Mouse (Mus musculus) ES-E14 (cell line): ENCODE results near the gene Mllt3. TPM values are rescaled to one million over a fixed set of nuclear protein-coding genes. Genes with fewer than 3 reads are reported as not detected.

Experiments
- DNase-seq: peaks from one replicate; pipeline ENCODE4 v3.0.0-alpha.2; 2013; ENCODE audit warnings: low read depth, low spot score
- H3K27ac ChIP-seq: 2 replicates; pipeline ENCODE4 v1.5.1; 2012; ENCODE audit warnings: low read depth, mild to moderate bottlenecking, low read length, moderate library complexity, mixed read lengths; ENCODE audit not compliant: poor library complexity, insufficient read depth, severe bottlenecking
- H3K36me3 ChIP-seq: 2 replicates; pipeline ENCODE4 v1.6.1; 2012; ENCODE audit warnings: mild to moderate bottlenecking, low read length, moderate library complexity, mixed read lengths; ENCODE audit not compliant: control insufficient read depth, poor library complexity, insufficient read depth, severe bottlenecking
- H3K4me1 ChIP-seq, 2 experiments: fragments of 150-350 bp in 1 of 2; sonication (generic) in 1 of 2; 2 replicates each; pipeline ENCODE4 v1.6.1; 2012; ENCODE audit warnings: low read length in 2 of 2, mild to moderate bottlenecking in 1 of 2, mixed read lengths in 1 of 2; ENCODE audit not compliant: control insufficient read depth in 2 of 2, insufficient read depth in 2 of 2, poor library complexity in 1 of 2
- H3K4me3 ChIP-seq, 2 experiments: fragments of 150-350 bp in 1 of 2; sonication (generic) in 1 of 2; 2 replicates each; pipeline ENCODE4 v1.5.1; 2012; ENCODE audit warnings: low read length in 2 of 2, low read depth in 1 of 2, mild to moderate bottlenecking in 1 of 2, mixed read lengths in 1 of 2; ENCODE audit not compliant: insufficient read depth in 1 of 2, poor library complexity in 1 of 2, severe bottlenecking in 1 of 2
- H3K9ac ChIP-seq: 2 replicates; pipeline ENCODE4 v1.6.1; 2012; ENCODE audit warnings: low read depth, mild to moderate bottlenecking, low read length, mixed read lengths; ENCODE audit not compliant: poor library complexity, insufficient read depth, severe bottlenecking
- H3K9me3 ChIP-seq: fragments of 150-350 bp; sonication (generic); 2 replicates; pipeline ENCODE4 v1.6.1; 2012; ENCODE audit warnings: low read depth, mild to moderate bottlenecking, low read length; ENCODE audit not compliant: control insufficient read depth, insufficient read depth
- CHD2 ChIP-seq: IDR thresholded peaks from 2 replicates; pipeline ENCODE4 v1.6.1; 2014; ENCODE audit warnings: mild to moderate bottlenecking, low read depth, low read length, inconsistent platforms
- HCFC1 ChIP-seq: IDR thresholded peaks from 2 replicates; pipeline ENCODE4 v1.6.1; 2012; ENCODE audit warnings: low read length, inconsistent platforms, borderline replicate concordance; ENCODE audit not compliant: insufficient read depth
- MAFK ChIP-seq: IDR thresholded peaks from 2 replicates; pipeline ENCODE4 v1.6.1; 2014; ENCODE audit warnings: mild to moderate bottlenecking, low read depth, low read length, inconsistent platforms; ENCODE audit not compliant: insufficient read depth
- ZC3H11A ChIP-seq: IDR thresholded peaks from 2 replicates; pipeline ENCODE4 v1.6.1; 2012; ENCODE audit warnings: low read depth, mild to moderate bottlenecking, inconsistent platforms, low read length, borderline replicate concordance
- ZNF384 ChIP-seq: IDR thresholded peaks from 2 replicates; pipeline ENCODE4 v1.6.1; 2012; ENCODE audit warnings: low read depth, low read length, inconsistent platforms
- in situ Hi-C, 2 experiments: fragments of 600-800 bp; cut with MboI; formaldehyde crosslinking; loops; one replicate each; pipeline ENCODE4 v1.15.1; 2025; ENCODE audit warnings: low sequenced_read_pairs in 2 of 2, inconsistent platforms in 1 of 2; ENCODE audit not compliant: unreplicated experiment in 2 of 2
- total RNA-seq: library from RNA; depleted of rRNA; stranded (reverse); fragments of 300-350 nt; gene quantifications from 2 replicates; pipeline ENCODE4 v1.2.3, GENCODE M21; 2012

Gene Mllt3
- total RNA-seq, 1 experiment, result 11.1 TPM

DNA sequence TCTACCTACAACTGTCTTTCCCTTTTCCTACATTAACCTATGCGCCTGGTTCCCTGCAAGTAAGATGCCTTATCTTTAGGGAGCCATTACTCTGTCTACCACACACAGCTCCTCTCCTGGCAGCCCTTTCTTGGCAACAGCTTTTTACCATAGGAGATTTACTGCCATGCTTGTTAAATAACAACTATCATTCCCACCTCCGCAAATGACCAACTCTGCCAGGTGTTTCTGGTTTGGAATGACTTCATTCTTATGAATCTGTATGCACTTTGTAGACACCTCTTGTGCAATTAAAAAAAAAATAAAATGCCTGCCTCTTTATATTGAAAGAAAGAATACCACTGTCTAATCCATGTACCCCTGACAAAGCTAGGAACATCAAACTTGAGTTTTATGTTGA, 294.1 kb downstream of the Mllt3 start:
- no peaks in the 10 kb centered on the region for H3K4me1 ChIP-seq
- no peak overlapping the region for H3K27ac ChIP-seq
- in situ Hi-C loops, result no loop called here
- no peak for DNase-seq
- no peak overlapping the region for H3K9ac ChIP-seq
- H3K4me3 ChIP-seq, result no peak overlapping the region
- TF ChIP-seq ZC3H11A (no peak), ZNF384 (no peak), HCFC1 (no peak), MAFK (no peak), CHD2 (no peak)
- no peaks in the 10 kb centered on the region for H3K36me3 ChIP-seq
- H3K9me3 ChIP-seq, result no peaks in the 10 kb centered on the region

DNA sequence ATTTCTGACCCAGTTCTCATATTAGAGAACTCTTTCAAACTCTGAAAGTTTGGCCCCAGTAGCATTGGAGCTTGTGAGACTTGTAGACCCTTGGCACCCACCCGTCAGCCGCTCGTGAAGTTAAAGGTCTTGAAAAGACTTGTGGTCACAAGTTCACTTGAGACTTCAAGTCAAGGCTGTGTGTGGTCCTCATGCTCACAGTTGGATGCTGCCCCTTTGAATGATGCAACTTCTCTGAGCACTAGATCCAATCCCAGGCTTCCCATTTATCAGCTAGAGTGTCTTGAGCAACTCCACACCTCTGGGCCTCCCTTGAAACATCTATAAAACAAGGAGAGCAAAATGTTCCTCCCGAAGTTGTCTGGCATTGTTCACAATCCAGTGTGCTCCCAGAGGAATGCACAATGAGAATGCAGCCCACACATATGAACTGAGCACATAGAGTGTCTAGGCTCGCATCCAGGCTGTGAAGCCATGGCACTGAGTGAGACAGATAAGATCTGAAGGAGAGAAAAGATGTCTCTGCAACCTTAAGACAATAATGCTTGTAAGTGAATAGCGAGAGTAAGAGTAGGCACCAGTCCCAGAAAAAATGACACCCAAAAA, 295.9 kb downstream of the Mllt3 start:
- H3K36me3 ChIP-seq, result no peaks in the 10 kb centered on the region
- H3K4me1 ChIP-seq, result no peaks in the 10 kb centered on the region
- H3K9me3 ChIP-seq, result no peaks in the 10 kb centered on the region
- in situ Hi-C loops, result no loop called here
- DNase-seq, result no peak
- TF ChIP-seq CHD2 (no peak), ZNF384 (no peak), ZC3H11A (no peak), MAFK (no peak), HCFC1 (no peak)
- H3K4me3 ChIP-seq, result no peak overlapping the region
- H3K27ac ChIP-seq, result no peak overlapping the region
- no peak overlapping the region for H3K9ac ChIP-seq

DNA sequence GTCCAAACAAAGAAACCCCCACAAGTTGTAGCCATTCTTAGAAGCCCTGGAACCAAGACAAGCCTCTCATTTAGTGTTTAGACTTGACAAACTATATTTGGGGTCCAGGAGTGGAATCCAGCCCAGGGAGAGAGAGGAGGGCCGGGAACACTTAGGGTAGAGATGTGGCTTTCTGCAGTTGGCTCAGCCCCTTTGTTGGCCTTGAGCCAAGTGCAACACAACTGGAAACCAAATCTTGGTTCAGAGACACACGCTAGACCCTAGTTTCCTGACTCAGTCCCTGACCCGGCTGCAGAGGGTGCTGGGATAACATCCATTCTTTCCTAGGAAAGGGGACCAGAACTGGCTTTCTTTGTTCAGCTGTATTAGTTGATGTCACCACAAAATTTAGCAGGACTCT, 296.4 kb downstream of the Mllt3 start:
- no peak overlapping the region for H3K9ac ChIP-seq
- no peak for DNase-seq
- no peak overlapping the region for H3K4me3 ChIP-seq
- in situ Hi-C loops, result no loop called here
- TF ChIP-seq ZNF384 (no peak), MAFK (no peak), HCFC1 (no peak), ZC3H11A (no peak), CHD2 (no peak)
- H3K9me3 ChIP-seq, result no peaks in the 10 kb centered on the region
- H3K27ac ChIP-seq, result no peak overlapping the region
- H3K36me3 ChIP-seq, result no peaks in the 10 kb centered on the region
- H3K4me1 ChIP-seq, result no peaks in the 10 kb centered on the region

DNA sequence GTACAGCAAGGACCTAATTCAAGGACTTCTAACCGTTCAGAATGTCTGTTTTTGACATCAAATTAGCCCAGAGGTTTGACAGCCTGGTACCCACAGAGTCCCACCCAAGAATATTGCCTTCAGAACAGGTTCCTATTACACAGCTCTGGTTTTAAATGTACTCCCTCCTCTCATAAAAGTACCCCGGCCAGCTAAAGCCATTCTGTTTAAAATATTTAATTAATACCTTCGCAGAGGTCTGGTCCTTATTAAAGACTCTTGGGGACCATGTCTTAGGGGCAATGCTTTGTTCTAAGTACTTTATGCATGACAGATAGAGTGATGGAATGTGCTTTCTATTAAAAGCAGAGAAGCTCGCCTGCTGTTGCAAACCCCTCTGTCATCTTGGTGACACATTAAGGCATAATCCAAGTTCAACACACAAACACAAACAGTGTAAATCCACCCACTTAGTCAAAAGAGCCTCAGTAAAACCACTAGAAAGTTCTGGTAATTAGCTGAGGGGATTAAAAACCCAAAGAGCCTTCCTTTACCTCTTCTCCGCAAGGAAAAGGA, 302.0 kb downstream of the Mllt3 start:
- Histone ChIP-seq H3K9ac (no peak overlapping the region), H3K4me3 (no peak overlapping the region), H3K4me1 (no peaks in the 10 kb centered on the region), H3K27ac (no peak overlapping the region), H3K36me3 (no peaks in the 10 kb centered on the region), H3K9me3 (no peaks in the 10 kb centered on the region)
- DNase-seq, result no peak
- TF ChIP-seq ZNF384 (no peak), HCFC1 (no peak), ZC3H11A (no peak)
- in situ Hi-C loops, result no loop called here

DNA sequence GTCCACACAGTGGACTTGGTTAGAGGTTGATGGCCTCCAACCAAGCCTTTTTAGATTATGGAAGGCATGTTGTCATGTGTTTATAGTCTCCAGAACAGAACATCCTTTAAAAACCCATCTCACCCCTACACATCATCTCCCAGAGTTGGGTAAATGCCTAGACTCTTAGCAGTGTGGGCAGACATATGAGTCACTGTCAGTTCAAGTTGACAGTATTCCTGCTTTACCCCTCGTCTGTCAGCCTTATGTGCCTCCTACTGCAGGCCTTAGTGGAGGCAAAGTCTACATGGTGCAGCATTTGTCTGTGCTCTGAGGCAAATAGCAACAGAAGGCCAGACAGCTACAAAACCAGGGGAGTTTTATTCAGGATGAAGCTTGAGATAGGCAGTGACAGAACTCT, 304.6 kb downstream of the Mllt3 start:
- Histone ChIP-seq H3K9me3 (no peaks in the 10 kb centered on the region), H3K4me3 (no peak overlapping the region), H3K4me1 (no peaks in the 10 kb centered on the region), H3K27ac (no peak overlapping the region), H3K9ac (no peak overlapping the region), H3K36me3 (no peaks in the 10 kb centered on the region)
- TF ChIP-seq CHD2 (no peak), HCFC1 (no peak), MAFK (no peak), ZNF384 (no peak), ZC3H11A (no peak)
- DNase-seq, result no peak
- in situ Hi-C loops, result no loop called here
